ENCODE assay signal across 14 mouse cellular contexts in the genomic region with DNA sequence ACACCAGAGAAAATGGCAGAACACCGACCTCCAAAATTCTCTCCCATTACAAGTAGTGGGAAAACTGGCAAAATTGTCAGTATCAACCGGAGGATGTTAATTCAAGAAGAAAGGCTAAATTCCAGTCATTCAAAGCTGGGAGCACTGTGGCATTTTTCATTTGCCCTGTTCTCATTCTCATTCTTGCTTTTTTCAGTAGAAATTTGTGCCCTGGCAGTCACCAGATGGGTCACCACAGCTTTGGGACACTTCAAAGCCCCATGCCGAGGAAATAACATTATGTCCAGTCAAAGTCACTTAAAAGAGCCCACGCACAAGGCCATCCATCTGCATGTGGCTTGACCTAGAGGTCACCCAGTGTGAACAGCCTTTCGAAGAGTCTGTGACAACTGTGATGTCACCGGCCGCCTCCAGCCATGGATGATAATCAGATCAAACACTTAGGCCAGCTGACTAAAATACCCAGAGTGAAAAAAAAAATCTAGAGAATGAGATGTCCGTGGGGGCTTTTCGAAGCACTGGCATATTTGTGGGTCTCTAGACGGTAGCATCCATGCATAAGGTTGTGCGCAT.
"Had no signal": no experiment of that assay in that cellular context is flagged by ENCODE, and none has a peak within 500 bp of the region (broad histone marks: within the 10 kb centered on the region; RNA-seq: fewer than 3 reads in every experiment).

No protein-coding gene starts in this region.

- H3K4me1 ChIP-seq: kidney, embryonic 15.5 days; liver, embryonic 13.5 days; neural tube, embryonic 12.5 days; neural tube, embryonic 15.5 days had no signal

- H3K4me2 ChIP-seq: kidney, embryonic 15.5 days; liver, embryonic 13.5 days; neural tube, embryonic 12.5 days; neural tube, embryonic 15.5 days had no signal

- H3K4me3 ChIP-seq: kidney, embryonic 15.5 days; left cerebral cortex, adult 2 months; liver, embryonic 13.5 days; megakaryocyte, embryonic 14.5 days; midbrain, embryonic 10.5 days; neural tube, embryonic 12.5 days; neural tube, embryonic 15.5 days had no signal

- H3K27ac ChIP-seq: kidney, embryonic 15.5 days; left cerebral cortex, adult 2 months; liver, embryonic 13.5 days; midbrain, embryonic 10.5 days; neural tube, embryonic 12.5 days; neural tube, embryonic 15.5 days had no signal

- H3K27me3 ChIP-seq: liver, embryonic 13.5 days; megakaryocyte, embryonic 14.5 days had no signal

- H3K9me3 ChIP-seq: kidney, embryonic 15.5 days; liver, embryonic 13.5 days; megakaryocyte, embryonic 14.5 days; midbrain, embryonic 10.5 days; neural tube, embryonic 12.5 days; neural tube, embryonic 15.5 days had no signal

- H3K9ac ChIP-seq: kidney, embryonic 15.5 days; liver, embryonic 13.5 days; neural tube, embryonic 12.5 days; neural tube, embryonic 15.5 days had no signal

- H3K36me3 ChIP-seq: kidney, embryonic 15.5 days; liver, embryonic 13.5 days; midbrain, embryonic 10.5 days; neural tube, embryonic 12.5 days; neural tube, embryonic 15.5 days had no signal

- DNase-seq: kidney, adult 8-10 months; kidney, postnatal 10 days; kidney, postnatal 36 days; layer of hippocampus, postnatal 36 days; liver, embryonic 13.5 days; lung, adult 2 months; midbrain, embryonic 14.5 days; thymus, postnatal 25 days had no signal
